Mouse (Mus musculus): ENCODE data around the gene A130010J15Rik. TPM values are rescaled to one million over a fixed set of nuclear protein-coding genes. Genes with fewer than 3 reads are reported as not detected.

Gene A130010J15Rik
- polyA plus RNA-seq, 2 experiments, result 2.3 to 4.5 TPM

DNA sequence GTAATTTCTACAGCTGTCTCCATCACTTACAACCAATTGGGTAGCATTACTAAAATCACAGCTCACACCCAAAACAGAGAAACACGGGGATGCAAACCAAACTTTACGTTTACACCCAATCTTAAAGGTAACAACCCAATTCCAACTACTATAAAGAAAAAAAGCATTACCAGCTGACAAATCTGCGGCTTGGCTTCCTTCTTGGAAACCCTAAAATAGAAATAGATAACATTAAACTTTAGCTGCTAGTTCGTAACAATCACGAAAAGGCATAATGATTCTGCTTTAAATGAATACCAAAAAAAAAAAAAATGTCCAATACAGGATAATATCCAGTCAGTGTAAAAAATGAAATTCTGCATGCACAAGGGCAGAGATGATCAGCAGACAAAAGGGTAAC, 38.5 kb upstream of the A130010J15Rik start:
- H3K27ac ChIP-seq, result no peak overlapping the region
- DNase-seq (ENCODE audit: low read depth in 3 of 3, low spot score in 3 of 3), result no peak
- H3K9ac ChIP-seq (replicated peaks), result peak overlapping the region; percentile 78
- peak overlapping the region; percentile 81 to 93 for H3K4me3 ChIP-seq (ENCODE audit: insufficient read depth in 1 of 2, low read depth in 2 of 2, low read length in 2 of 2)
- ATAC-seq (ENCODE audit: insufficient read depth), result no peak
- WGBS (ENCODE audit: insufficient replicate concordance), result 10% methylated on average over 5 of the region's 5 CpGs
- TF ChIP-seq EP300 (IDR thresholded peaks at IDR 0.05; ENCODE audit: low read depth) (no peak), CTCF (IDR thresholded peaks at IDR 0.05; ENCODE audit: low read depth) (no peak)
- H3K4me2 ChIP-seq (ENCODE audit: low read depth), result peak overlapping the region; percentile 82
- H3K27me3 ChIP-seq (ENCODE audit: control insufficient read depth, insufficient read depth, low read length), result no peaks in the 10 kb centered on the region
- H3K36me3 ChIP-seq (replicated peaks; ENCODE audit: control insufficient read depth, insufficient read depth, low read depth), result peaks cover 11% of the 10 kb centered on the region; the same call in 1 of the 2 replicates
- peaks cover 9 to 11% of the 10 kb centered on the region in 2 experiments; a peak in 3 of 4 replicates for H3K4me1 ChIP-seq (replicated peaks; ENCODE audit: control insufficient read depth in 2 of 2, insufficient read depth in 2 of 2, low read length in 1 of 2)
- no peaks in the 10 kb centered on the region for H3K9me3 ChIP-seq (ENCODE audit: control insufficient read depth, low read length)

DNA sequence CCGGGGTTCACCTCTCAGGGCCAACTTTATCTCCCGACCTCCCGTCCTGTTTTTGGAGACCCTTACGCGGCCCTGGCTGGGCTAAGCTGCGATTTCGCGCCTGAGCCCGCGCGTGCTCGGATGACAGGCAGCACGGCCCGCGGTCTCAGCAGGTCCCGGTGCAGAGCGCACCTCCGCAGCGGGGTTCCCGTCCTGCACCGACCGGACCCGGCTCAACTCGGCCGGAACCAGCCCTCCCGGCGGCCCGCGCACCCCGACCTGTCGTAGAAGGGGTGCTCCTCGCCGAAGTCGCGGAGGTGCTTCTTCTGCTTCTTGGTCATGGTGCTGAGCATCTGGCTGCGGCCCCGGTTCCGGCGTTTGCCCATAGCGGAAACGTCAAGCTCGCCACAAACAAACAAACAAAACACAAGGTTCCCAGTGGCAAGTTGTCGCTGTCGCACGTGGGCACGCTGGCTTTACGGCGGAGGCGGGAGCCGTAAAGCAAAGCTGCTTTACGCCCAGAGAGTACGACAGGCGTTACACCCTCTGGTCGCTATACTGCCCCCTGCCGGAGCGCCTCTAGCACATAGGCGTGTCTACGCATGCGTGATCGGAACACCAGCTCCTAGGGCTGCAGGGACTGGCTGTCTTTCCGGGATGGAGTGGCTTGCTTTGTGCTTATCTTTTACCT, 37.9 kb upstream of the A130010J15Rik start, which contains the start of gene Diexf:
Gene Diexf, minus strand, starts transcription at position 487 of the 670 bp plus-strand sequence.
- Histone ChIP-seq H3K4me2 (ENCODE audit: low read depth) (peak within 1 kb of the TSS; percentile 82), H3K4me3 (ENCODE audit: insufficient read depth in 1 of 2, low read depth in 2 of 2, low read length in 2 of 2) (peak within 1 kb of the TSS; percentile 81 to 93), H3K9me3 (ENCODE audit: control insufficient read depth, low read length) (no peaks in the 10 kb centered on the region), H3K9ac (replicated peaks) (peak within 1 kb of the TSS; percentile 78), H3K27me3 (ENCODE audit: control insufficient read depth, insufficient read depth, low read length) (no peaks in the 10 kb centered on the region), H3K4me1 (replicated peaks; ENCODE audit: control insufficient read depth in 2 of 2, insufficient read depth in 2 of 2, low read length in 1 of 2) (peaks cover 9 to 11% of the 10 kb centered on the region in 2 experiments; a peak in 3 of 4 replicates), H3K36me3 (replicated peaks; ENCODE audit: control insufficient read depth, insufficient read depth, low read depth) (peaks cover 8% of the 10 kb centered on the region; the same call in 1 of the 2 replicates), H3K27ac (no peak within 1 kb of the TSS)
- ATAC-seq (ENCODE audit: insufficient read depth) (peak; percentile 91), DNase-seq (ENCODE audit: low read depth in 3 of 3, low spot score in 3 of 3) (peak; percentile 96)
- TF ChIP-seq CTCF (IDR thresholded peaks at IDR 0.05; ENCODE audit: low read depth) (peak; percentile 99), EP300 (IDR thresholded peaks at IDR 0.05; ENCODE audit: low read depth) (no peak)
- WGBS (ENCODE audit: insufficient replicate concordance), result under 1% methylated on average over 61 of the region's 61 CpGs

DNA sequence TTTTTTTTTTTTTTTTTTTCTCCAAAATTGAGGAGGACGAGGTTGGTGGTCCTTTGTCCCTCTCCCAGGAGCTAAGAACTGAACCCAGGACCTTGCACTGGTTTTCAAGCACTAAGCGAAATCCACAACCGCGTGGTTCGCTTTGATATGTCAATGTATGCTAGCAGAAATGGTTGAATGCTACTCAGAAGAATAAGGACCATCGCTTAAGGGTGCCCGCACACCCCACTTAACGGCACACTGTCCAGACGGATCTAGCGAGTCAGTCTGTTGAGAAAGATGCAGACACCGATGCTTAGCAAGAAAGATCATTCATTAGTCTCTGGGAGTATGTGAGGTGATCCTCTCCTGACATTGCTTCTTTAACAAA, 37.4 kb upstream of the A130010J15Rik start:
- Histone ChIP-seq H3K4me3 (ENCODE audit: insufficient read depth in 1 of 2, low read depth in 2 of 2, low read length in 2 of 2) (peak overlapping the region; percentile 36 to 81), H3K4me1 (replicated peaks; ENCODE audit: control insufficient read depth in 2 of 2, insufficient read depth in 2 of 2, low read length in 1 of 2) (peaks cover 9 to 11% of the 10 kb centered on the region in 2 experiments; a peak in 3 of 4 replicates), H3K27me3 (ENCODE audit: control insufficient read depth, insufficient read depth, low read length) (no peaks in the 10 kb centered on the region), H3K9ac (replicated peaks) (peak overlapping the region; percentile 38), H3K27ac (no peak overlapping the region), H3K36me3 (replicated peaks; ENCODE audit: control insufficient read depth, insufficient read depth, low read depth) (peaks cover 5% of the 10 kb centered on the region; the same call in 1 of the 2 replicates), H3K4me2 (ENCODE audit: low read depth) (peak overlapping the region; percentile 82), H3K9me3 (ENCODE audit: control insufficient read depth, low read length) (no peaks in the 10 kb centered on the region)
- 36% methylated on average over 11 of the region's 11 CpGs for WGBS (ENCODE audit: insufficient replicate concordance)
- ATAC-seq (ENCODE audit: insufficient read depth) (peak; percentile 12), DNase-seq (ENCODE audit: low read depth in 3 of 3, low spot score in 3 of 3) (no peak)
- TF ChIP-seq CTCF (IDR thresholded peaks at IDR 0.05; ENCODE audit: low read depth) (no peak), EP300 (IDR thresholded peaks at IDR 0.05; ENCODE audit: low read depth) (no peak)

DNA sequence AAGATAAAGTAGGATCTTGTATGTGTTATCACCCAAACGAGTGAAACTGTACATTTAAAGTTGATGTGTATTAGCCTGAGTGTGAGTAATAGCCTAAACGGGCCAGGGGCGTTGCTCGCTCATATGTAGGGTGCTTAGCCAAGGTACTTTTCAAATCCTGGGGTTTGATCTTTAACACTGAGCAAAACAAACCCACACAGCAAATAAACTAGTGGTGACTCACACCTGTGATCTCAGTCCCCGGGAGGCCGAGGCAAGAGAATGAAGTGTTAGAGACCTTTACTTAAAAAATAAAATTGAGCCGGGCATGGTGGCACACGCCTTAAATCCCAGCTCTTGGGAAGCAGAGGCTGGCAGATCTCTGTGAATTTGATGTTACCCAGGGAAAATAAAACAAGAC, 37.0 kb upstream of the A130010J15Rik start:
- H3K4me3 ChIP-seq (ENCODE audit: insufficient read depth in 1 of 2, low read depth in 2 of 2, low read length in 2 of 2), result no peak overlapping the region; a peak in 2 of 4 replicates
- H3K9ac ChIP-seq (replicated peaks), result no peak overlapping the region; the same call in 1 of the 2 replicates
- DNase-seq (ENCODE audit: low read depth in 3 of 3, low spot score in 3 of 3) (no peak), ATAC-seq (ENCODE audit: insufficient read depth) (no peak)
- no peak overlapping the region for H3K27ac ChIP-seq
- peaks cover 4% of the 10 kb centered on the region; the same call in 1 of the 2 replicates for H3K36me3 ChIP-seq (replicated peaks; ENCODE audit: control insufficient read depth, insufficient read depth, low read depth)
- 71% methylated on average over 8 of the region's 8 CpGs for WGBS (ENCODE audit: insufficient replicate concordance)
- no peaks in the 10 kb centered on the region for H3K27me3 ChIP-seq (ENCODE audit: control insufficient read depth, insufficient read depth, low read length)
- TF ChIP-seq CTCF (IDR thresholded peaks at IDR 0.05; ENCODE audit: low read depth) (no peak), EP300 (IDR thresholded peaks at IDR 0.05; ENCODE audit: low read depth) (no peak)
- no peaks in the 10 kb centered on the region for H3K9me3 ChIP-seq (ENCODE audit: control insufficient read depth, low read length)
- H3K4me2 ChIP-seq (ENCODE audit: low read depth), result peak overlapping the region; percentile 82
- peaks cover 9 to 11% of the 10 kb centered on the region in 2 experiments; a peak in 3 of 4 replicates for H3K4me1 ChIP-seq (replicated peaks; ENCODE audit: control insufficient read depth in 2 of 2, insufficient read depth in 2 of 2, low read length in 1 of 2)

DNA sequence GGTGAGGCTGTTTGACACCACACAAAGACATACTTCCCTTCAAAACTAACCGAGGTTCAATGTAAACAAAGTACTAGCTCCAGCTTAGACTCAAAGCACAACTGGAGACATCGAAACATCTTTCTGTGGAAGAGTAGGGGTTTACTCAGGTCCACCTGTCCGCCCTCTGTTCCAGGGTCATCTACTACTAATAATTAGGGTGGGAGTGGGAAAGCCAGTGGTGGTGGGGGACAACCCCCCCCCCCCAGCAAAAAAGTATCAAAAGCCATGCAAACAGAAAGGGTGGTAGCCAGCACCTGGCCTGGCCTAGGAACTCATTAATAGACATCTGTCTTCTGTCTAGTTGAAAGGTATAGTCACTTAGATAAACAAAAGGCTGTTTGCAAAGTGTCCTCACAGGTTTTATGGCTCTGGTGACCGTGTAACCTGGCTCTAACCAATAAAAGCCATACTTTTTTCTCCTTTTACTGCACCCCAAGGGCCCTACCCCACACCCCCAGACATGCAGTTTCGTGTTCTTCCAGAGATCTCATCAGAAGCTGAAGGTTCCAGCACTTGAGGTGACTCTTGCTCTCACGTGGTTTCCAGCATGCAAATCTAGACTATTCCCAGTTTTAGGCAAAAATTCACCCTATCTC, 36.4 kb upstream of the A130010J15Rik start:
- Histone ChIP-seq H3K9me3 (ENCODE audit: control insufficient read depth, low read length) (no peaks in the 10 kb centered on the region), H3K4me3 (ENCODE audit: insufficient read depth in 1 of 2, low read depth in 2 of 2, low read length in 2 of 2) (no peak overlapping the region), H3K36me3 (replicated peaks; ENCODE audit: control insufficient read depth, insufficient read depth, low read depth) (peaks cover 1% of the 10 kb centered on the region; the same call in 1 of the 2 replicates), H3K4me1 (replicated peaks; ENCODE audit: control insufficient read depth in 2 of 2, insufficient read depth in 2 of 2, low read length in 1 of 2) (peaks cover 9 to 11% of the 10 kb centered on the region in 2 experiments; a peak in 3 of 4 replicates), H3K27me3 (ENCODE audit: control insufficient read depth, insufficient read depth, low read length) (no peaks in the 10 kb centered on the region), H3K27ac (no peak overlapping the region), H3K4me2 (ENCODE audit: low read depth) (no peak overlapping the region), H3K9ac (replicated peaks) (no peak overlapping the region)
- TF ChIP-seq CTCF (IDR thresholded peaks at IDR 0.05; ENCODE audit: low read depth) (no peak), EP300 (IDR thresholded peaks at IDR 0.05; ENCODE audit: low read depth) (no peak)
- no peak for ATAC-seq (ENCODE audit: insufficient read depth)
- 58% methylated on average over 6 of the region's 6 CpGs for WGBS (ENCODE audit: insufficient replicate concordance)
- DNase-seq (ENCODE audit: low read depth in 3 of 3, low spot score in 3 of 3), result no peak
